Mouse (Mus musculus) megakaryocyte-erythroid progenitor cell, adult 5-6 weeks (primary cell): Measurements from ENCODE around the gene Gsdmc4. TPM values are rescaled to one million over a fixed set of nuclear protein-coding genes. Genes with fewer than 3 reads are reported as not detected.
"Not testable (repeated sequence)": the region's sequence is repeated elsewhere in the genome, so short reads cannot be mapped to it uniquely, and the experiment has no call there.

ENCODE experiments used
- ATAC-seq: replicated peaks from 2 replicates; pipeline ENCODE4 v1.8.0; 2016; ENCODE audit warnings: mild to moderate bottlenecking, inconsistent platforms; ENCODE audit not compliant: severe bottlenecking, poor library complexity, low FRiP score, low TSS enrichment
- total RNA-seq, 2 experiments: library from RNA; stranded (forward) in 1 of 2; stranded (reverse) in 1 of 2; fragments of 200-1000, 215-1000 nt in 1 of 2; fragments of >200 nt in 1 of 2; fragmentation: Nextera tagmentation in 1 of 2; gene quantifications; 2 replicates each; pipeline ENCODE4 v1.2.3; 2014 to 2017

Gsdmc4 gene
- total RNA-seq (2014; fragmentation: Nextera tagmentation): not detected in 2 replicates
- not detected in 2 replicates for total RNA-seq (2017)

GRCm38 (mm10) chr15:63912197-63912596 lies at the start of gene Gsdmc4:
TSS of gene Gsdmc4 (minus strand) at chr15:63912297.
- not testable (repeated sequence) for ATAC-seq

- no peak for ATAC-seq
Measured at GRCm38 (mm10) chr15:63960542-63960941, 48.4 kb upstream of the Gsdmc4 start.

DNA sequence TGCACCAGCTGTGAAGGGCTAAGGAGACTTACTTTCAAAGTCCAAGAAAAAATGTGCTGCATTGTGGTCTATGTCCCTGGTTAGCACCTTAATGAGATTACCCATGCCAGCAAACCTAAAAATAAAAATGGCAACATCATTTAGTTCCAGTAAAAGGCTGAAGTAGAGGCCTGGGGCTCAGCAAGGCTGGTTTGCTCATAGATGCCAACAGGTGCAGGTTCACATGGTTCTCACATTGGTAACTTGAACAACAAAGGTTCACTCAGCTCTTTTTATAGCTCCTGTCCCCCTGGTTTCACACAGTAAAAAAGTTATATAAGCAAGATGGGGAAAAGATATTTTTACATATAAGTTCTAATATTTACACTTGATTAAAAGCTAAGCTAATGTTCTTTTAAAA lies 45.5 kb upstream of the Gsdmc4 start:
- no peak for ATAC-seq

GRCm38 (mm10) chr15:63953256-63953655 lies 41.2 kb upstream of the Gsdmc4 start:
- no peak for ATAC-seq

GRCm38 (mm10) chr15:63941221-63941620 lies 29.1 kb upstream of the Gsdmc4 start:
- ATAC-seq: no peak

DNA sequence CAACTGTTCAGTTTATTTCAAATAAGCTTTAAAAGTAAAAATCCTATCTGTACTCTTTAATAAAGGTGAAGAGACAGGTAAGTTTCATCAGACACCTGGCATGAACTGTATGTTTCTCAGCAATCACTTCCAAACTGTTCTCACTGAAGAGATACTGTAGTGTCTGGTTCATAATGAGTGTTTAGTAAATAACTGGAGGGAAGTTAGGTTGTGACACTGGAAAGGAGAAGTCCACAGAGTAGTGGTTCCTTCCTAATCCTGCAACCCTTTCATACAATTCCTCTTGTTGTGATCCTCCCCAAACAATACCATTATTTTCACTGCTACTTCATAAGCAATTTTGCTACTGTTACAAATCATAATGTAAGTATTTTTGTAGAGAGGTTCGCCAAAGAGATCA lies 20.6 kb upstream of the Gsdmc4 start:
- no peak for ATAC-seq

DNA sequence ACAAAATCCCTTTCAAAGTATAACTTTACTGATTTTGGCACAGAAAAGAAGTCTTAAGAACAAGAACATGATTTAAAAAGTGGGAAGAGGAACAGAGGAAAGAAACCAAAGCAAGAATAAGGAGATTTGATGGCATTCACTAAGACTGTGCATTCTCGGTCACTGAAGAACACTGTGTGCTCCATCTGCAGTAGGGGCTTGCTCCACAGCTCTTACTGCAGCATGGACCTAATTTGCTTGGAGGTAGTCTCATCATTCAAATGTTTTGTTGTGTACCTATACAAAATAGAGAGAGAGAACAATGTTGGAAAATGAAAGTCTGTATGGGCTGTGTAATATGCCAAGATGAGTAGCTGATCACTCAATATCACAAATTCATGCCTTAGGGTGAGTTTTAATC lies 19.3 kb upstream of the Gsdmc4 start:
- no peak for ATAC-seq

DNA sequence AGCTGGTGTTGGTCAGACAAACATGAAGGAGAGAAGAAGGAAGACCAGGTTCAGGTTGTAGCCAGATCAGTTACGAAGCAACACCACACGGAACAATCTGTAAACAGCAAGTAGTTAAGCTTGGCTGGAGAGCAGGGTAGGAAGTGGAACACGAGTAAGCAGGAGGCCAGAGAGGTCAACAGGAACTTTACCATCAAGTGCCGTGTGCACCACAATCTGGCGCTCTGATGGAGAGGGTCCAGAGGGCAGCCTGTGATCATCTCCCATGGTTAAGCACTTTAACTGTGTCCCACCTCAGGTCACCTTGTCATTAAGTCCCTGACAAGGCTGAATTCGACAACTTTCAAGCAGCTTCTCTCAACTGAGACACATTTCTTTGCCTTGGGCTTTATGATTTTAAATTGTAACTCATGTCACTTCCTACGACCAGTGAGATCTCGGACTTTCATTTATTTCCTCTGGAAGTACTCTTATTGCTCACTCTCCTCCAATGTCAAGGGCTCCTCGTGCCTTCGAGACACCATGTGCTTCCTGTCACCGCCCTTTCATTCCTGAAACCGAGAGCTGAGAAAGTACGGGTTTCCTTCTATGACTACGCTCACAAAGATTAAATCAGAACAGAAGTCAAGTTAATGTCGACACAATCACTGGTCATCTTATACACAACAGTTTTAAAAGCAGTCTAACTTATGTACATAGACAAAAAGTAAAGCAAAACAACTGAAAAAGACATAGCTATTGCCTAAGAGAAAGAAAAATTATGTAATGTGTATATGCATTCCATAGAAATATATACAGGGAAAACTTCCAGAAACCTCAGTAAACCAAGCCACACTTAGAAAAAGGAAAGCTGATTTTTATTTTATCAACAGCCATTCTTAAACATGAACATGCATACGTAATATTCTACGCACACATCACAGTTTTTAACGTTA lies 18.3 kb upstream of the Gsdmc4 start:
- no peak for ATAC-seq

DNA sequence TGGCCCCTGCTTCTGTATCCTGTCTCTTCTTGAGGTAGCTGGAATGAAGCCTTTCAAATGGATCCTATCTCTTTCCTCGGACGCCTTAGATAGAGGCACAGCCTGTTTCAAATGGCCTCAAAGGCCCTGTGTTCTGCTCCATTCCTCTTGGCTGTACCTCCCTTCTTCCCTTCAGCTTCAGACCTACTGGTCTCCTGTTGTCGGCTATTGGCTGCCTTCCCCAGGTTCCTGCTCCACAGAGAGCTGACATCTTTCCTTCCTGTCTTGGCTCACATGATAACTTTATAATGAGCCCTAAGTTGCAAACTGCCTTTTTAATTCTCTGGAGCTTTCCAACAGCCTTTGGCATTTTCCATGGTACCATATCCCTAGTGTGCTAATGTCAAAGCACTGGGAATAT lies 14.1 kb upstream of the Gsdmc4 start:
- no peak for ATAC-seq

GRCm38 (mm10) chr15:63924484-63924883 lies 12.4 kb upstream of the Gsdmc4 start:
- ATAC-seq: no peak

DNA sequence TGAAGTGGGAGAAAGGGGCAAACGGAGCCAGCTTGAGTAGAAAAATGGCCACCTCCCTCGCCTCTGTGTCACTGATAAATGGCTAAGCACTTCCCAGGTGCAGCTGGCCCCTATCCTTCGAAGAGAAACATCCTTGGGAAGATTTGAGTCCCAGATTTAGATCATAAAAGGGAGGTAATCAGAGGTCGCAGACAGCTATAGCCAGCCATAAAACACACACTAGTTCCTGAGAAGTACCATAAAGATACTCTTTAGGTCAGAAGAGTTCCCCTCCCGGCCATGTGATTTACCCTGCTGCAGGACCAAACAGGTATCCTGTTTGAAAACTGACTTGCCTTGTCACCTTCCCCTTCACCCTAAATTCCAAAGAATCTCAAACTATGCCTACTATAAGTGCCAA lies 9.5 kb upstream of the Gsdmc4 start:
- ATAC-seq: not testable (repeated sequence)

- not testable (repeated sequence) for ATAC-seq
Measured at GRCm38 (mm10) chr15:63919728-63920127, 7.6 kb upstream of the Gsdmc4 start.

GRCm38 (mm10) chr15:63916584-63916983 lies 4.5 kb upstream of the Gsdmc4 start:
- not testable (repeated sequence) for ATAC-seq

GRCm38 (mm10) chr15:63909896-63910295 lies 2.2 kb downstream of the Gsdmc4 start:
- ATAC-seq: not testable (repeated sequence)

GRCm38 (mm10) chr15:63895560-63896353 lies 16.3 kb downstream of the Gsdmc4 start:
- ATAC-seq: peak; percentile 81

DNA sequence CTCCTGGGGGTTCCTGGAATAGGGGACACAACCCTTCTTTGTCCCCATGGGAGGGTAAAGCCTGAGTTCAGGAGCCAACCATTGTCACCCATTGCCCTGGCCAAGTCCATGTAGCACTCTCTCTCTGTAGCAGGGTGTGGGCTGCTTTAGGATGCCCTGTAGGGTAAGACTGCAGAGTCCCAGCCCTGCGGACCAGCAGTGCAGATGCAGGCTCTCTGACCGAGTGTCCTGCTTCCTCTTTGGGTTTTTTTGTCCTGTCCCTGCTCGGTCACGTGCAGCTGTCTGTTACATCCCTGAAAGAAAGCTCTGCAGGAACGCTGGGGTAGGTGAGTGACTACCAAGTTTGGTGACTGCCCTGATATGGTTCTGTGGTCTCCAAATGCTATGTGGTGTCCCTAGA lies 23.7 kb downstream of the Gsdmc4 start:
- ATAC-seq: not testable (repeated sequence)

DNA sequence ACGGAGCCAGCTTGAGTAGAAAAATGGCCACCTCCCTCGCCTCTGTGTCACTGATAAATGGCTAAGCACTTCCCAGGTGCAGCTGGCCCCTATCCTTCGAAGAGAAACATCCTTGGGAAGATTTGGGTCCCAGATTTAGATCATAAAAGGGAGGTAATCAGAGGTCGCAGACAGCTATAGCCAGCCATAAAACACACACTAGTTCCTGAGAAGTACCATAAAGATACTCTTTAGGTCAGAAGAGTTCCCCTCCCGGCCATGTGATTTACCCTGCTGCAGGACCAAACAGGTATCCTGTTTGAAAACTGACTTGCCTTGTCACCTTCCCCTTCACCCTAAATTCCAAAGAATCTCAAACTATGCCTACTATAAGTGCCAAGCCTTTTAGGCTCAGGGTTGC lies 24.1 kb downstream of the Gsdmc4 start:
- ATAC-seq: not testable (repeated sequence)

GRCm38 (mm10) chr15:63878458-63878857 lies 33.6 kb downstream of the Gsdmc4 start, which contains the start of gene Gsdmc3:
TSS of gene Gsdmc3 (minus strand) at chr15:63878558.
- ATAC-seq: not testable (repeated sequence)

GRCm38 (mm10) chr15:63876160-63876559 lies 35.9 kb downstream of the Gsdmc4 start:
- ATAC-seq: not testable (repeated sequence)

DNA sequence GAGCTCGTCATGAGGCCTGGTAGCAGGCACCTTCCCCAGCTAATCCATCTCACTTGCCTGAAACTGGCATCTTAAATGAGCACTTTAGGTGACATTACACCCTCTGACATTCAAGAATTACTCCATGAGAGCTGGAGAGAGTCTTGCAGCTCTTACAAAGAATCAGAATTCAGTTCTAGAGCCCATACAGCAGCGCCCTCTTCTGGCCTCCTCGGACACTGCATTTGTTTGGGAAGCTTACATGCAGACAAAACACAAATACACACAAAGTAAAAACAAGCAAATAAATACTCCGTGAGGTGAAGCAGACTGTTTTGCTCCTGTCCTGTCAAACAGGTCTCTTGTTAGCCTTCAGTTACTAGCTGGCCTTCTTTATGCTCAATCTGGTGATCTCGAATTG lies 50.1 kb downstream of the Gsdmc4 start:
- ATAC-seq: not testable (repeated sequence)
